Mouse (Mus musculus): ENCODE data around the gene Slc51a.

Gene Slc51a

GRCm38 (mm10) chr16:32487234-32488111 is at the start of gene Slc51a:
Gene Slc51a (minus strand): TSS chr16:32487879.
- DNase-seq (ENCODE audit: low read depth, low spot score): no peak

- DNase-seq (ENCODE audit: low read depth, low spot score): no peak
Observed at GRCm38 (mm10) chr16:32535157-32535751, 47.6 kb upstream of the Slc51a start.

GRCm38 (mm10) chr16:32532878-32533826 is 45.5 kb upstream of the Slc51a start:
- no peak for DNase-seq (ENCODE audit: low read depth, low spot score)

- DNase-seq (ENCODE audit: low read depth, low spot score): no peak
Observed at GRCm38 (mm10) chr16:32526906-32527305, 39.2 kb upstream of the Slc51a start.

- peak; percentile 49 for DNase-seq (ENCODE audit: low read depth, low spot score)
Observed at GRCm38 (mm10) chr16:32524244-32524615, 36.6 kb upstream of the Slc51a start.

GRCm38 (mm10) chr16:32523462-32524243 is 36.0 kb upstream of the Slc51a start:
- peak; percentile 53 for DNase-seq (ENCODE audit: low read depth, low spot score)

GRCm38 (mm10) chr16:32522578-32523194 is 35.0 kb upstream of the Slc51a start:
- DNase-seq (ENCODE audit: low read depth, low spot score): no peak

GRCm38 (mm10) chr16:32520372-32520748 is 32.7 kb upstream of the Slc51a start:
- no peak for DNase-seq (ENCODE audit: low read depth, low spot score)

GRCm38 (mm10) chr16:32519656-32520371 is 32.1 kb upstream of the Slc51a start:
- DNase-seq (ENCODE audit: low read depth, low spot score): no peak

- DNase-seq (ENCODE audit: low read depth, low spot score): no peak
Observed at GRCm38 (mm10) chr16:32517785-32518481, 30.3 kb upstream of the Slc51a start.

- peak; percentile 94 for DNase-seq (ENCODE audit: low read depth, low spot score)
Observed at GRCm38 (mm10) chr16:32516006-32516962, 28.6 kb upstream of the Slc51a start.

- DNase-seq (ENCODE audit: low read depth, low spot score): no peak
Observed at GRCm38 (mm10) chr16:32513948-32514347, 26.3 kb upstream of the Slc51a start.

GRCm38 (mm10) chr16:32513401-32513800 is 25.7 kb upstream of the Slc51a start:
- no peak for DNase-seq (ENCODE audit: low read depth, low spot score)

GRCm38 (mm10) chr16:32512921-32513320 is 25.2 kb upstream of the Slc51a start:
- no peak for DNase-seq (ENCODE audit: low read depth, low spot score)

- no peak for DNase-seq (ENCODE audit: low read depth, low spot score)
Observed at GRCm38 (mm10) chr16:32511827-32512490, 24.3 kb upstream of the Slc51a start.

GRCm38 (mm10) chr16:32511338-32511734 is 23.7 kb upstream of the Slc51a start:
- DNase-seq (ENCODE audit: low read depth, low spot score): no peak

GRCm38 (mm10) chr16:32510399-32511337 is 23.0 kb upstream of the Slc51a start:
- DNase-seq (ENCODE audit: low read depth, low spot score): no peak
